ENCODE assay signal across 9 mouse cellular contexts in genomic region chr2:58282259-58282910, GRCm38 (mm10).
DNase-seq lines count a peak whose midpoint lies in the region; ATAC-seq lines count a peak whose summit lies in the region.
"Had no signal": no experiment of that assay in that cellular context is flagged by ENCODE, and none has a peak within 500 bp of the region (broad histone marks: within the 10 kb centered on the region; RNA-seq: fewer than 3 reads in every experiment).

No protein-coding gene starts in this region.

- H3K36me3 ChIP-seq in intestine, embryonic 15.5 days, result no peaks in the 10 kb centered on the region
- no peaks in the 10 kb centered on the region for H3K36me3 ChIP-seq in intestine, embryonic 16.5 days (ENCODE audit: control insufficient read depth, insufficient read depth, low read length)
- H3K36me3 ChIP-seq in embryonic facial prominence, embryonic 10.5 days (replicated peaks), result no peaks in the 10 kb centered on the region
- H3K36me3 ChIP-seq: liver, embryonic 15.5 days had no signal

- H3K27me3 ChIP-seq in intestine, embryonic 15.5 days (replicated peaks), result no peaks in the 10 kb centered on the region
- H3K27me3 ChIP-seq in intestine, embryonic 16.5 days (replicated peaks; ENCODE audit: control insufficient read depth, insufficient read depth, low read length), result no peaks in the 10 kb centered on the region
- no peaks in the 10 kb centered on the region for H3K27me3 ChIP-seq in embryonic facial prominence, embryonic 10.5 days (replicated peaks; ENCODE audit: low read depth, poor library complexity, severe bottlenecking)
- H3K27me3 ChIP-seq: liver, embryonic 15.5 days had no signal

- H3K9me3 ChIP-seq in intestine, embryonic 15.5 days, result no peaks in the 10 kb centered on the region
- no peaks in the 10 kb centered on the region for H3K9me3 ChIP-seq in intestine, embryonic 16.5 days (ENCODE audit: control insufficient read depth, low read length)
- no peaks in the 10 kb centered on the region for H3K9me3 ChIP-seq in embryonic facial prominence, embryonic 10.5 days
- H3K9me3 ChIP-seq: liver, embryonic 15.5 days had no signal

- intact Hi-C loops in heart, postnatal 25 days (cut with DNase I), result loop anchor here (5.0 kb wide), 1 partner anchor 225 kb away; no protein-coding TSS in a partner anchor

- H3K9ac ChIP-seq in intestine, embryonic 15.5 days, result no peak overlapping the region
- H3K9ac ChIP-seq in intestine, embryonic 16.5 days (ENCODE audit: low read depth, low read length), result no peak overlapping the region
- H3K9ac ChIP-seq: liver, embryonic 15.5 days had no signal

- H3K4me1 ChIP-seq in intestine, embryonic 15.5 days (replicated peaks), result no peaks in the 10 kb centered on the region
- H3K4me1 ChIP-seq in intestine, embryonic 16.5 days (ENCODE audit: control insufficient read depth, insufficient read depth, low read length), result 0 out of 2 replicates have a peak, but pooled peaks cover 2% of the 10 kb centered on the region
- no peaks in the 10 kb centered on the region for H3K4me1 ChIP-seq in embryonic facial prominence, embryonic 10.5 days
- H3K4me1 ChIP-seq: liver, embryonic 15.5 days had no signal

- ATAC-seq in intestine, embryonic 15.5 days, result 0 out of 2 replicates have a peak, but pooled peaks have one; percentile 24
- no peak for ATAC-seq in intestine, embryonic 16.5 days

- H3K4me2 ChIP-seq in intestine, embryonic 15.5 days (replicated peaks), result no peak overlapping the region
- H3K4me2 ChIP-seq in intestine, embryonic 16.5 days (ENCODE audit: low read depth, low read length), result no peak overlapping the region
- H3K4me2 ChIP-seq: liver, embryonic 15.5 days had no signal

- DNase-seq in adrenal gland, postnatal 10 days, result peak; percentile 82
- DNase-seq in embryonic facial prominence, embryonic 10.5 days (ENCODE audit: low spot score), result peak; percentile 70
- DNase-seq in heart, postnatal 25 days (ENCODE audit: low spot score), result peak; percentile 8
- DNase-seq in layer of hippocampus, postnatal 10 days (ENCODE audit: low spot score in 2 of 2), result peak; percentile 38 to 40
- peak; percentile 80 for DNase-seq in mesoderm, embryonic 11.5 days (ENCODE audit: low read depth, low spot score)
- DNase-seq in spleen, postnatal 4 days (ENCODE audit: low spot score in 2 of 2), result peak; percentile 37 to 78

- H3K27ac ChIP-seq in intestine, embryonic 15.5 days, result no peak overlapping the region
- no peak overlapping the region for H3K27ac ChIP-seq in intestine, embryonic 16.5 days (ENCODE audit: low read length)
- no peak overlapping the region for H3K27ac ChIP-seq in embryonic facial prominence, embryonic 10.5 days (replicated peaks)
- H3K27ac ChIP-seq: liver, embryonic 15.5 days had no signal

- 57% methylated on average over 8 of the region's 8 CpGs for WGBS in intestine, embryonic 15.5 days
- 58% methylated on average over 8 of the region's 8 CpGs for WGBS in intestine, embryonic 16.5 days
- WGBS in embryonic facial prominence, embryonic 10.5 days, result 56% methylated on average over 8 of the region's 8 CpGs

- no peak overlapping the region for H3K4me3 ChIP-seq in intestine, embryonic 15.5 days (replicated peaks)
- H3K4me3 ChIP-seq in intestine, embryonic 16.5 days (ENCODE audit: low read length), result no peak overlapping the region
- H3K4me3 ChIP-seq in embryonic facial prominence, embryonic 10.5 days, result no peak overlapping the region
- H3K4me3 ChIP-seq: liver, embryonic 15.5 days had no signal

Comparison
In these comparisons a context has a peak if more than half of its experiments do, and no peak if none do; other contexts are left out.
1. DNase-seq: peak in every context shown above with its lines; median percentile 82 in adrenal gland, postnatal 10 days; 80 in mesoderm, embryonic 11.5 days; 70 in embryonic facial prominence, embryonic 10.5 days; 58 in spleen, postnatal 4 days; 39 in layer of hippocampus, postnatal 10 days; 8 in heart, postnatal 25 days.